9 mouse cellular contexts compared by ENCODE assay signal in genomic region chr5:105649514-105650001, GRCm38 (mm10). TPM values are rescaled to one million over a fixed set of nuclear protein-coding genes. Genes with fewer than 3 reads are reported as not detected.
DNase-seq lines count a peak whose midpoint lies in the region; ATAC-seq lines count a peak whose summit lies in the region.
"Had no signal": no experiment of that assay in that cellular context is flagged by ENCODE, and none has a peak within 500 bp of the region (broad histone marks: within the 10 kb centered on the region; RNA-seq: fewer than 3 reads in every experiment).

No protein-coding gene starts in this region.

- no peaks in the 10 kb centered on the region for H3K9me3 ChIP-seq in intestine, embryonic 15.5 days

- no peaks in the 10 kb centered on the region for H3K36me3 ChIP-seq in intestine, embryonic 15.5 days

- H3K27me3 ChIP-seq in intestine, embryonic 15.5 days (replicated peaks) = no peaks in the 10 kb centered on the region

- no peak overlapping the region for H3K4me2 ChIP-seq in intestine, embryonic 15.5 days (replicated peaks)

- peak; percentile 17 to 19 for DNase-seq in adrenal gland, postnatal 36 days
- DNase-seq in adrenal gland, postnatal 25 days = no peak
- peak; percentile 74 for DNase-seq in lung, postnatal 25 days (ENCODE audit: low spot score)
- peak; percentile 92 for DNase-seq in thymus, postnatal 14 days
- no peak for DNase-seq in MN1 (ENCODE audit: low spot score)
- no peak for DNase-seq in right cerebral cortex, postnatal 36 days (ENCODE audit: low spot score in 2 of 2)

- 0 out of 2 replicates have a peak overlapping the region, but pooled peaks have one; percentile 23 for H3K27ac ChIP-seq in intestine, embryonic 15.5 days

- H3K4me3 ChIP-seq in intestine, embryonic 15.5 days (replicated peaks) = no peak overlapping the region
- H3K4me3 ChIP-seq: erythroblast, embryonic 14.5 days had no signal

- ATAC-seq in common myeloid progenitor, adult 5-6 weeks (replicated peaks; ENCODE audit: low read depth, poor library complexity, severe bottlenecking) = peak; percentile 16; the same call in 1 of the 2 replicates
- no peak for ATAC-seq in intestine, embryonic 15.5 days

- no peak overlapping the region for H3K9ac ChIP-seq in intestine, embryonic 15.5 days

- 86% methylated on average over 10 of the region's 10 CpGs for WGBS in intestine, embryonic 15.5 days

- H3K4me1 ChIP-seq in intestine, embryonic 15.5 days (replicated peaks) = peaks cover 12% of the 10 kb centered on the region; the same call in 1 of the 2 replicates

RNA-seq across cellular contexts. Expression of gene Lrrc8d, which starts 50.2 kb away (rescaled TPM):
- total RNA-seq in adrenal gland, postnatal 36 days (2021) = 100 to 1,000 TPM in 1 of 2 experiments, 10 to 100 TPM in 1; 97.8 to 115 TPM
- 99.7 and 124 TPM in 2 replicates for total RNA-seq in adrenal gland, postnatal 25 days (2021)
- total RNA-seq in common myeloid progenitor, adult 5-6 weeks (2017) = 15.6 and 19.9 TPM in 2 replicates
- 14.8 and 16.2 TPM in 2 replicates for polyA plus RNA-seq in intestine, embryonic 15.5 days (2015; fragmentation: Nextera tagmentation; extraction: Ambion mirVana)

Comparison
In these comparisons a context has a peak if more than half of its experiments do, and no peak if none do; other contexts are left out.
1. DNase-seq: peak in adrenal gland, postnatal 36 days (2 of 2), lung, postnatal 25 days (single experiment) and thymus, postnatal 14 days (single experiment); none in adrenal gland, postnatal 25 days (single experiment), MN1 (single experiment) and right cerebral cortex, postnatal 36 days (0 of 2).